Mouse (Mus musculus) embryonic facial prominence, embryonic 12.5 days (tissue): ENCODE data around the gene Hoxb8. TPM values are rescaled to one million over a fixed set of nuclear protein-coding genes. Genes with fewer than 3 reads are reported as not detected.

Experiments
- ATAC-seq: fragments of 200-750 bp; cut with Nextera tagmentation; 2 replicates; pipeline ENCODE4 v1.8.0; 2017; ENCODE audit not compliant: insufficient number of reproducible peaks, insufficient read depth, low FRiP score, low TSS enrichment
- H3K27ac ChIP-seq: fragments of 300-500 bp; sonication (generic); 2 replicates; pipeline ENCODE4 v1.5.1; 2016; ENCODE audit warnings: mild to moderate bottlenecking
- H3K27me3 ChIP-seq: fragments of 300-500 bp; sonication (generic); 2 replicates; pipeline ENCODE4 v1.6.1; 2016; ENCODE audit warnings: mild to moderate bottlenecking, moderate library complexity
- H3K36me3 ChIP-seq: fragments of 300-500 bp; sonication (generic); 2 replicates; pipeline ENCODE4 v1.6.1; 2016; ENCODE audit warnings: mild to moderate bottlenecking
- H3K4me1 ChIP-seq: fragments of 300-500 bp; sonication (generic); 2 replicates; pipeline ENCODE4 v1.6.1; 2016
- H3K4me2 ChIP-seq: fragments of 300-500 bp; sonication (generic); replicated peaks from 2 replicates; pipeline ENCODE4 v1.6.1; 2016; ENCODE audit warnings: mild to moderate bottlenecking, moderate library complexity
- H3K4me3 ChIP-seq: fragments of 300-500 bp; sonication (generic); 2 replicates; pipeline ENCODE4 v1.5.1; 2016; ENCODE audit warnings: mild to moderate bottlenecking
- H3K9ac ChIP-seq: fragments of 300-500 bp; sonication (generic); 2 replicates; pipeline ENCODE4 v1.6.1; 2016; ENCODE audit warnings: mild to moderate bottlenecking, moderate library complexity
- H3K9me3 ChIP-seq: fragments of 300-500 bp; sonication (generic); 2 replicates; pipeline ENCODE4 v1.6.1; 2016; ENCODE audit warnings: mild to moderate bottlenecking, moderate library complexity
- WGBS: fragments of 180-500 bp; shearing (Covaris S2); methylation state at CpG from one replicate; pipeline ENCODE4 v1.1.7; 2016; 5-methylcytosine and 5-hydroxymethylcytosine counted together
- polyA plus RNA-seq: library from polyadenylated mRNA; unstranded; fragments of >200 nt; fragmentation: Nextera tagmentation; extraction: Ambion mirVana; gene quantifications from 2 replicates; pipeline ENCODE4 v1.2.1, GENCODE M21; 2016

Hoxb8 gene
- polyA plus RNA-seq, 1 experiment from 2014 or later, result not detected

- no peak overlapping the region for H3K27ac ChIP-seq
- no peak overlapping the region for H3K9ac ChIP-seq
- no peak overlapping the region for H3K4me2 ChIP-seq
- H3K27me3 ChIP-seq, result peaks cover 100% of the 10 kb centered on the region
- no peaks in the 10 kb centered on the region for H3K36me3 ChIP-seq
- H3K9me3 ChIP-seq, result no peaks in the 10 kb centered on the region
- ATAC-seq, result no peak
- WGBS, result 5% methylated on average over 7 of the region's 7 CpGs
- no peak overlapping the region for H3K4me3 ChIP-seq
- no peaks in the 10 kb centered on the region for H3K4me1 ChIP-seq
These were observed 24.6 kb downstream of the Hoxb8 start for GRCm38 (mm10) chr11:96306183-96306907.

GRCm38 (mm10) chr11:96306908-96307269 lies 25.2 kb downstream of the Hoxb8 start:
- no peak overlapping the region for H3K9ac ChIP-seq
- peaks cover 100% of the 10 kb centered on the region for H3K27me3 ChIP-seq
- H3K36me3 ChIP-seq, result no peaks in the 10 kb centered on the region
- ATAC-seq, result no peak
- no peak overlapping the region for H3K4me3 ChIP-seq
- H3K9me3 ChIP-seq, result no peaks in the 10 kb centered on the region
- 3% methylated on average over 13 of the region's 13 CpGs for WGBS
- H3K27ac ChIP-seq, result no peak overlapping the region
- H3K4me2 ChIP-seq, result no peak overlapping the region
- no peaks in the 10 kb centered on the region for H3K4me1 ChIP-seq

- Histone ChIP-seq H3K4me2 (no peak overlapping the region), H3K36me3 (no peaks in the 10 kb centered on the region), H3K9ac (no peak overlapping the region), H3K27ac (no peak overlapping the region), H3K27me3 (peaks cover 100% of the 10 kb centered on the region), H3K9me3 (no peaks in the 10 kb centered on the region), H3K4me3 (no peak overlapping the region), H3K4me1 (no peaks in the 10 kb centered on the region)
- 12% methylated on average over 4 of the region's 4 CpGs for WGBS
- no peak for ATAC-seq
These were observed 27.1 kb downstream of the Hoxb8 start for GRCm38 (mm10) chr11:96308763-96309162.

- Histone ChIP-seq H3K36me3 (no peaks in the 10 kb centered on the region), H3K27ac (no peak overlapping the region), H3K27me3 (peaks cover 100% of the 10 kb centered on the region), H3K9me3 (no peaks in the 10 kb centered on the region), H3K4me1 (no peaks in the 10 kb centered on the region), H3K4me2 (no peak overlapping the region), H3K4me3 (no peak overlapping the region), H3K9ac (no peak overlapping the region)
- WGBS, result 9% methylated on average over 4 of the region's 4 CpGs
- no peak for ATAC-seq
These were observed 27.6 kb downstream of the Hoxb8 start for GRCm38 (mm10) chr11:96309288-96309687.

GRCm38 (mm10) chr11:96310183-96310938 lies 28.7 kb downstream of the Hoxb8 start:
- H3K27ac ChIP-seq, result no peak overlapping the region

GRCm38 (mm10) chr11:96311097-96311496 lies 29.4 kb downstream of the Hoxb8 start:
- Histone ChIP-seq H3K27me3 (peaks cover 98% of the 10 kb centered on the region), H3K9me3 (no peaks in the 10 kb centered on the region), H3K4me2 (no peak overlapping the region), H3K4me3 (no peak overlapping the region), H3K9ac (no peak overlapping the region), H3K36me3 (no peaks in the 10 kb centered on the region), H3K27ac (no peak overlapping the region), H3K4me1 (no peaks in the 10 kb centered on the region)
- 7% methylated on average over 6 of the region's 6 CpGs for WGBS
- ATAC-seq, result no peak

More at GRCm38 (mm10) chr11:96310183-96310938, 28.7 kb downstream of the Hoxb8 start:
- no peak for ATAC-seq
- Histone ChIP-seq H3K36me3 (no peaks in the 10 kb centered on the region), H3K4me3 (no peak overlapping the region), H3K9me3 (no peaks in the 10 kb centered on the region), H3K4me2 (no peak overlapping the region), H3K4me1 (no peaks in the 10 kb centered on the region), H3K9ac (no peak overlapping the region), H3K27me3 (peaks cover 98% of the 10 kb centered on the region)
- 3% methylated on average over 20 of the region's 20 CpGs for WGBS

- H3K4me3 ChIP-seq, result peak overlapping the region; percentile 6; the same call in 1 of the 2 replicates
- H3K4me2 ChIP-seq, result no peak overlapping the region
- no peak overlapping the region for H3K27ac ChIP-seq
- 2% methylated on average over 31 of the region's 31 CpGs for WGBS
- no peak overlapping the region for H3K9ac ChIP-seq
- H3K36me3 ChIP-seq, result no peaks in the 10 kb centered on the region
- no peaks in the 10 kb centered on the region for H3K4me1 ChIP-seq
- 0 out of 2 replicates have a peak, but pooled peaks have one; percentile 47 for ATAC-seq
- H3K9me3 ChIP-seq, result no peaks in the 10 kb centered on the region
- H3K27me3 ChIP-seq, result peaks cover 98% of the 10 kb centered on the region
These were observed 30.1 kb downstream of the Hoxb8 start for GRCm38 (mm10) chr11:96311520-96312417.

- Histone ChIP-seq H3K9ac (no peak overlapping the region), H3K4me2 (no peak overlapping the region), H3K4me1 (no peaks in the 10 kb centered on the region), H3K4me3 (no peak overlapping the region), H3K36me3 (no peaks in the 10 kb centered on the region), H3K27me3 (peaks cover 96% of the 10 kb centered on the region), H3K9me3 (no peaks in the 10 kb centered on the region), H3K27ac (no peak overlapping the region)
- no peak for ATAC-seq
- 17% methylated on average over 2 of the region's 2 CpGs for WGBS
These were observed 31.4 kb downstream of the Hoxb8 start for GRCm38 (mm10) chr11:96313134-96313533.

GRCm38 (mm10) chr11:96313806-96314428 lies 32.2 kb downstream of the Hoxb8 start:
- Histone ChIP-seq H3K9me3 (no peaks in the 10 kb centered on the region), H3K4me1 (peaks cover 4% of the 10 kb centered on the region; the same call in 1 of the 2 replicates), H3K36me3 (no peaks in the 10 kb centered on the region), H3K27ac (no peak overlapping the region), H3K4me2 (no peak overlapping the region), H3K27me3 (peaks cover 96% of the 10 kb centered on the region), H3K4me3 (no peak overlapping the region), H3K9ac (no peak overlapping the region)
- 7% methylated on average over 12 of the region's 12 CpGs for WGBS
- no peak for ATAC-seq

GRCm38 (mm10) chr11:96314671-96315343 lies 33.1 kb downstream of the Hoxb8 start:
- Histone ChIP-seq H3K9ac (no peak overlapping the region), H3K27me3 (peaks cover 96% of the 10 kb centered on the region), H3K9me3 (no peaks in the 10 kb centered on the region), H3K4me2 (no peak overlapping the region), H3K27ac (no peak overlapping the region), H3K36me3 (no peaks in the 10 kb centered on the region), H3K4me1 (peaks cover 5% of the 10 kb centered on the region; the same call in 1 of the 2 replicates), H3K4me3 (no peak overlapping the region)
- no peak for ATAC-seq
- WGBS, result under 1% methylated on average over 34 of the region's 34 CpGs

- no peak overlapping the region for H3K27ac ChIP-seq
- peaks cover 5% of the 10 kb centered on the region; the same call in 1 of the 2 replicates for H3K4me1 ChIP-seq
- peaks cover 96% of the 10 kb centered on the region for H3K27me3 ChIP-seq
- no peak overlapping the region for H3K9ac ChIP-seq
- WGBS, result 0% methylated on average over 5 of the region's 5 CpGs
- no peak overlapping the region for H3K4me2 ChIP-seq
- no peak overlapping the region for H3K4me3 ChIP-seq
- no peaks in the 10 kb centered on the region for H3K36me3 ChIP-seq
- no peaks in the 10 kb centered on the region for H3K9me3 ChIP-seq
- no peak for ATAC-seq
These were observed 33.6 kb downstream of the Hoxb8 start for GRCm38 (mm10) chr11:96315344-96315681.
